In genomic region chr9:116940693-116941092, GRCm38 (mm10) we compare ENCODE assay signal across 23 mouse cellular contexts.
DNase-seq lines count a peak whose midpoint lies in the region; ATAC-seq and TF ChIP-seq lines count a peak whose summit lies in the region.
"Had no signal": no experiment of that assay in that cellular context is flagged by ENCODE, and none has a peak within 500 bp of the region (broad histone marks: within the 10 kb centered on the region; RNA-seq: fewer than 3 reads in every experiment).

No protein-coding gene starts in this region.

- H3K4me1 ChIP-seq in hindbrain, embryonic 15.5 days (replicated peaks), result 0 out of 2 replicates have a peak, but pooled peaks cover 8% of the 10 kb centered on the region
- no peaks in the 10 kb centered on the region; the same call in 1 of the 2 replicates for H3K4me1 ChIP-seq in hindbrain, embryonic 10.5 days (replicated peaks)
- H3K4me1 ChIP-seq in neural tube, embryonic 13.5 days (replicated peaks), result peaks cover 23% of the 10 kb centered on the region
- peaks cover 16% of the 10 kb centered on the region for H3K4me1 ChIP-seq in embryonic facial prominence, embryonic 10.5 days
- H3K4me1 ChIP-seq in hindbrain, postnatal 0 days (ENCODE audit: insufficient read depth, low read length), result no peaks in the 10 kb centered on the region
- H3K4me1 ChIP-seq in kidney, embryonic 14.5 days (ENCODE audit: control insufficient read depth, insufficient read depth, low read length), result peaks cover 18% of the 10 kb centered on the region; the same call in 1 of the 2 replicates
- H3K4me1 ChIP-seq: forebrain, embryonic 13.5 days; heart, embryonic 12.5 days had no signal

- TF ChIP-seq CTCF in hindbrain, postnatal 0 days (IDR thresholded peaks at IDR 0.05; ENCODE audit: low read depth), result no peak

- DNase-seq in hindbrain, embryonic 10.5 days (ENCODE audit: low spot score), result no peak
- DNase-seq in neural tube, embryonic 10.5 days (ENCODE audit: extremely low spot score, low spot score), result no peak
- no peak for DNase-seq in embryonic facial prominence, embryonic 10.5 days (ENCODE audit: low spot score)
- DNase-seq in hindbrain, postnatal 0 days (ENCODE audit: low spot score), result peak; percentile 30
- DNase-seq in urinary bladder, postnatal 14 days (ENCODE audit: low spot score), result no peak
- DNase-seq: adrenal gland, postnatal 14 days; cerebellum, adult 8-10 months; cerebellum, postnatal 14 days; embryo, embryonic 11 days; forebrain, postnatal 0 days; gastrocnemius, adult 2 months; gastrocnemius, postnatal 25 days; heart, postnatal 36 days had no signal

- no peak overlapping the region for H3K4me3 ChIP-seq in hindbrain, embryonic 15.5 days
- no peak overlapping the region for H3K4me3 ChIP-seq in hindbrain, embryonic 10.5 days
- H3K4me3 ChIP-seq in neural tube, embryonic 13.5 days, result no peak overlapping the region
- no peak overlapping the region for H3K4me3 ChIP-seq in embryonic facial prominence, embryonic 10.5 days
- H3K4me3 ChIP-seq in hindbrain, postnatal 0 days (ENCODE audit: low read length), result no peak overlapping the region
- H3K4me3 ChIP-seq in kidney, embryonic 14.5 days (ENCODE audit: low read length), result no peak overlapping the region
- H3K4me3 ChIP-seq: embryonic facial prominence, embryonic 12.5 days; forebrain, embryonic 13.5 days; gastrocnemius, adult 2 months; heart, embryonic 12.5 days had no signal

- 65% methylated on average over 8 of the region's 8 CpGs for WGBS in hindbrain, embryonic 15.5 days
- 93% methylated on average over 8 of the region's 8 CpGs for WGBS in hindbrain, embryonic 10.5 days
- WGBS in neural tube, embryonic 13.5 days, result 76% methylated on average over 8 of the region's 8 CpGs
- 82% methylated on average over 8 of the region's 8 CpGs for WGBS in embryonic facial prominence, embryonic 10.5 days
- WGBS in hindbrain, postnatal 0 days, result 70% methylated on average over 8 of the region's 8 CpGs
- WGBS in kidney, embryonic 14.5 days, result 76% methylated on average over 8 of the region's 8 CpGs

- H3K27ac ChIP-seq in hindbrain, embryonic 15.5 days (replicated peaks), result 0 out of 2 replicates have a peak overlapping the region, but pooled peaks have one; percentile 43
- no peak overlapping the region for H3K27ac ChIP-seq in hindbrain, embryonic 10.5 days
- H3K27ac ChIP-seq in neural tube, embryonic 13.5 days (replicated peaks), result peak overlapping the region; percentile 52; the same call in 1 of the 2 replicates
- peak overlapping the region; percentile 16; the same call in 1 of the 2 replicates for H3K27ac ChIP-seq in embryonic facial prominence, embryonic 10.5 days (replicated peaks)
- no peak overlapping the region for H3K27ac ChIP-seq in hindbrain, postnatal 0 days
- no peak overlapping the region for H3K27ac ChIP-seq in kidney, embryonic 14.5 days (ENCODE audit: low read depth, low read length)
- H3K27ac ChIP-seq: forebrain, embryonic 13.5 days; gastrocnemius, adult 2 months had no signal

- no peaks in the 10 kb centered on the region for H3K36me3 ChIP-seq in hindbrain, embryonic 15.5 days
- H3K36me3 ChIP-seq in hindbrain, embryonic 10.5 days, result no peaks in the 10 kb centered on the region
- H3K36me3 ChIP-seq in neural tube, embryonic 13.5 days, result no peaks in the 10 kb centered on the region
- H3K36me3 ChIP-seq in embryonic facial prominence, embryonic 10.5 days (replicated peaks), result no peaks in the 10 kb centered on the region
- no peaks in the 10 kb centered on the region for H3K36me3 ChIP-seq in hindbrain, postnatal 0 days (ENCODE audit: insufficient read depth, low read length)
- no peaks in the 10 kb centered on the region for H3K36me3 ChIP-seq in kidney, embryonic 14.5 days (ENCODE audit: control insufficient read depth, insufficient read depth, low read length)
- H3K36me3 ChIP-seq: embryonic facial prominence, embryonic 12.5 days; heart, embryonic 12.5 days had no signal

- peak; percentile 30; the same call in 1 of the 2 replicates for ATAC-seq in hindbrain, embryonic 15.5 days (ENCODE audit: low FRiP score, low read depth)
- no peak for ATAC-seq in neural tube, embryonic 13.5 days (ENCODE audit: low read depth)
- ATAC-seq in hindbrain, postnatal 0 days, result peak; percentile 51
- ATAC-seq in kidney, embryonic 14.5 days (ENCODE audit: low FRiP score, low TSS enrichment), result no peak
- ATAC-seq: activated CD4-positive, CD25-positive, alpha-beta regulatory T cell, adult 4 months; forebrain, embryonic 13.5 days; forebrain, postnatal 0 days; intestine, embryonic 16.5 days; Patski had no signal

- no peaks in the 10 kb centered on the region for H3K27me3 ChIP-seq in hindbrain, embryonic 15.5 days
- no peaks in the 10 kb centered on the region for H3K27me3 ChIP-seq in hindbrain, embryonic 10.5 days (ENCODE audit: insufficient read depth, poor library complexity, severe bottlenecking)
- H3K27me3 ChIP-seq in neural tube, embryonic 13.5 days, result no peaks in the 10 kb centered on the region
- H3K27me3 ChIP-seq in embryonic facial prominence, embryonic 10.5 days (replicated peaks; ENCODE audit: low read depth, poor library complexity, severe bottlenecking), result no peaks in the 10 kb centered on the region
- no peaks in the 10 kb centered on the region for H3K27me3 ChIP-seq in hindbrain, postnatal 0 days (ENCODE audit: insufficient read depth, low read length)
- no peaks in the 10 kb centered on the region for H3K27me3 ChIP-seq in kidney, embryonic 14.5 days (ENCODE audit: control insufficient read depth, insufficient read depth, low read length)
- H3K27me3 ChIP-seq: CH12.LX; embryonic facial prominence, embryonic 12.5 days; forebrain, embryonic 13.5 days; heart, embryonic 12.5 days; Patski had no signal

- H3K4me2 ChIP-seq in hindbrain, embryonic 15.5 days, result no peak overlapping the region
- no peak overlapping the region for H3K4me2 ChIP-seq in neural tube, embryonic 13.5 days
- no peak overlapping the region for H3K4me2 ChIP-seq in hindbrain, postnatal 0 days (ENCODE audit: low read depth, low read length)
- H3K4me2 ChIP-seq in kidney, embryonic 14.5 days (replicated peaks; ENCODE audit: low read depth, low read length), result no peak overlapping the region
- H3K4me2 ChIP-seq: embryonic facial prominence, embryonic 12.5 days; forebrain, embryonic 13.5 days; heart, embryonic 12.5 days had no signal

- no peak overlapping the region for H3K9ac ChIP-seq in hindbrain, embryonic 15.5 days
- no peak overlapping the region for H3K9ac ChIP-seq in neural tube, embryonic 13.5 days
- H3K9ac ChIP-seq in hindbrain, postnatal 0 days (replicated peaks; ENCODE audit: low read length), result no peak overlapping the region
- H3K9ac ChIP-seq in kidney, embryonic 14.5 days (ENCODE audit: low read depth, low read length), result no peak overlapping the region
- H3K9ac ChIP-seq: embryonic facial prominence, embryonic 12.5 days; forebrain, embryonic 13.5 days; forebrain, postnatal 0 days; heart, embryonic 12.5 days had no signal

- no peaks in the 10 kb centered on the region for H3K9me3 ChIP-seq in hindbrain, embryonic 15.5 days
- H3K9me3 ChIP-seq in hindbrain, embryonic 10.5 days, result no peaks in the 10 kb centered on the region
- no peaks in the 10 kb centered on the region for H3K9me3 ChIP-seq in neural tube, embryonic 13.5 days
- H3K9me3 ChIP-seq in embryonic facial prominence, embryonic 10.5 days, result no peaks in the 10 kb centered on the region
- H3K9me3 ChIP-seq in hindbrain, postnatal 0 days (ENCODE audit: low read length), result no peaks in the 10 kb centered on the region
- H3K9me3 ChIP-seq in kidney, embryonic 14.5 days (ENCODE audit: control insufficient read depth, low read length), result no peaks in the 10 kb centered on the region
- H3K9me3 ChIP-seq: embryonic facial prominence, embryonic 12.5 days; forebrain, embryonic 13.5 days had no signal

Comparison
In these comparisons a context has a peak if more than half of its experiments do, and no peak if none do; other contexts are left out.
1. H3K27ac ChIP-seq: peak in hindbrain, embryonic 15.5 days (single experiment), neural tube, embryonic 13.5 days (single experiment) and embryonic facial prominence, embryonic 10.5 days (single experiment); none in hindbrain, embryonic 10.5 days (single experiment), hindbrain, postnatal 0 days (single experiment) and kidney, embryonic 14.5 days (single experiment).
2. ATAC-seq: peak in hindbrain, embryonic 15.5 days (single experiment) and hindbrain, postnatal 0 days (single experiment); none in neural tube, embryonic 13.5 days (single experiment) and kidney, embryonic 14.5 days (single experiment).